Mouse (Mus musculus): ENCODE results near the gene Pitpnm2.
"Not testable (repeated sequence)": the region's sequence is repeated elsewhere in the genome, so short reads cannot be mapped to it uniquely, and the experiment has no call there.

Pitpnm2 gene

DNA sequence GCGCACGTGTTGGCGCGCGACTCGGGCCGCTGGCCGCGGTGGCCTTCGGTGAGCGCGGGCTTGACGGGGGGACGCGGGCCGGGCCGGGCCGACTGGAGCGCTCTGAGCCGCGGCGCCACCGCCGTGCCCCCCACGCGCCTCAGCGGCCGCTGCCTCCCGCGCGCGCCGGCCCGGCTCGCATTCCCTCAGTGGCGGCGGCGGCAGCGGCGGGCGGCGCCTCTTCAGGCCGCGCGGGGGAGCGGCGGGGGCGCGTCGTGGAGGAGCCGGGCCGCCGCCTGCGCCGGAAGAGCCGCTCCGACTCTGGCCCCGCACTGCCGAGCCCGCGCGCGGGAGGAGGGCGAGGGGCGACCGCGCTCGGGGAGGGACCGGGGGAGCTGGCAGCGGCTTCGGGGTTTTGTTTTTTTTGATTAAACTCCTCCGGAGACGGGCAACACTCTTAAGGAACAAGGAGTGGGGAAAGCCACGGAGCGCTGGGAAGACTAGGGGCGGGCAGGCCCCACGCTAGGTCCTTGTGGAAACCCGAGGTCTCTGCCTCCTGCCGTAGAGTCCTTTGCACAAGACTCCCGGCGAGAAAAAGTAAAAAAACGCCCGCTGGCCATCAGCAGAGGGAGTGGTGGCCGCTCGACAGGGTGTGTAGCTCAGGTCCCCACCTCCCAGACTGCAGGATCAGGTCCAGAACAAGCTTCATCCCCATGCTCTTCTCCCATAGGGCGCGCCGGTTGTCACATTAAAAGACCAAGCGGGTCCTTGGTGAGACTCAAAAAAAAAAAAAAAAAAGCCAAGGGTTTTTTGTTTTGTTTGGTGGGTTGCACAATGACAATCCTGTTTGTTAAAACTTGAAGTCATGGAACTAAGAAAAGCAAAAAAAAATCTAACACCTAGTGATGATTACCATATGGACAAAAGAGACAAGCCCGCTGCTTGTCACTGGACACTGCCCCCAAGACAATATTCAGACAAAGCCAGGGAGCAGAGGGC is at the start of gene Pitpnm2:
Gene Pitpnm2 (minus strand): TSS at position 147 of the 978 bp plus-strand sequence.
- DNase-seq (ENCODE audit: low spot score), result peak; percentile 46

- DNase-seq (ENCODE audit: low spot score), result not testable (repeated sequence)
Measured at GRCm38 (mm10) chr5:124299307-124299706, 49.7 kb upstream of the Pitpnm2 start.

- DNase-seq (ENCODE audit: low spot score), result no peak
Measured at GRCm38 (mm10) chr5:124296475-124296874, 46.9 kb upstream of the Pitpnm2 start.

DNA sequence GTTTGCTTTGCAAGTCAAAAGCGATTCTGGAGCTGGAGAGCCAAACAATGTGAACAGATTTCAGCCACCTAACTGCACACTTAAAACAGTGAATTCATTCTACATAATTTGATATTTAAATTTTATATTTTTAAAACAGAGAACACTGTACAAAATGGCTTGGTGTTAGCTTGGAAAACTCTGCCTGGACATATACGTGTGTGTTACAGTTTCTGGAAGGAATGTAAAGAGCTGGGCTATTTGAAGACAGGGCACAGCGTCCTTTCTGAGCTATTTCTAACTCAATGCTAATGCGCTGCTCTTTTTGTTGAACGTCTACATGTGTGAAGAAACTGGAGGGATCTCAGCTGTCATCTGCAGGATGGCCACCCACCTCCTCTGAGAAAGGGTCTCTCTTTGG is 44.4 kb upstream of the Pitpnm2 start:
- no peak for DNase-seq (ENCODE audit: low spot score)

- no peak for DNase-seq (ENCODE audit: low spot score)
Measured at GRCm38 (mm10) chr5:124290216-124290615, 40.7 kb upstream of the Pitpnm2 start.

DNA sequence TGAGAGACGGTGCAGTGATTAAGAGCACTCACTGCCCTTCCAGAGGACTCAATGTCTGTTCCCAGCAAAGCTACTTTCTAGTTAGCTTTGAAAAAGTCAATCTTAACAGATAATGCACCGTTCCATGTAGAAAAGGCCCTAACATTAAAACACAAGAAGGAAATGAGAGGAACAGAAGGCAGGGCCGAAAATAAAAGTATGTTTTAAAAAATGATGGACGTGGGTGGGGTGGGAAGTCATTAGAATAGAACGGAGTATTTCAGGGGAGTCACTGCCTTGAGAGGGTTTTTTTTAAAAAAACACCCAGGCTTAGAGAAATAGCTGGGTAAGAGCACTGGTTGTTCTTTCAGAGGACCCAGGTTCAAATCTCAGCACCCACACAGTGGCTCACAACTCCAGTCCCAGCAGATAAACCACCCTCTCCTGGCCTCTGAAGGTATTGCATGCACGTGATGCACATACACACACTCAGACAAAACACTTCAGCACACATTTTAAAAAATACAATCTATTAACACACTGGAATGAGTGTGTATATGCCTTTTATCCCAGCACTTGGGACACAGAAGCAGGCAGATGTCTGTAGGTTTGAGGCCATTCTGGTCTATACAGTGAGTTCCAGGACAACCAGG is 38.2 kb upstream of the Pitpnm2 start:
- DNase-seq (ENCODE audit: low spot score), result no peak

- no peak for DNase-seq (ENCODE audit: low spot score)
Measured at GRCm38 (mm10) chr5:124284330-124284729, 34.8 kb upstream of the Pitpnm2 start.

DNA sequence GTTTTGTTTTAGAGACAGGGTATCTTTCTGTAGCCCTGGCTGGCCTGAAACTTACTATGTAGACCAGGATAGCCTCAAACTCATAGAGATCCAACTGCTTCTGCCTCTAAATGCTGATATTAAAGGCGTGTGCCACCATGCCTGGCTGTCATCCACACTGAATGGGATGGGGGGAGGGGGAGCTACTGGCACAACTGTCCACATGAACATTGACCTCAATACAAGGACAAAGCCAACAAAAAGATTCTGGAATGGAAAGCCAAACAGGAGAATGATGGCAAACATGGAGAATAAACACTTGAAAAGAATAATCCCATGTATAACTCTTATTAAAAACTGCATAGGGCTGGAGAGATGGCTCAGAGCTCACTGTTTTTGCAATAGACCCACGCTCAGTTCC is 33.3 kb upstream of the Pitpnm2 start:
- DNase-seq (ENCODE audit: low spot score), result no peak

DNA sequence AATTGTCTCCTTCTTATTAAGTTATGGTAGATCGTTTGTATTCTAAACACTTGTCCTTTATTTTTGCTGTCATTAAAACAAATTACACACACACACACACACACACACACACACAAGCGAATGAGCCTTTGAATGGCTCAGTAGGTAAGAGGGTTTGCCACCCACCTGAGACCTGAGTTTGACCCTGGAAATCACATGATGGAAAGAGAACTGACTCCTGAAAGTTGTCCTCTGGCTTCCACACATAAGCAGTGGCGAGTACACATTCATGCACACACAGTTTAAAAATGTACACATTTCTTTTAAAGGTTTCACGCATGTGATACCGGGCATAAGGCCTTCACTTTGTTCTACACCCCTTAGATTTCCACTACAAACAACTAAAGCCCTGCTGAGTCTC is 20.7 kb upstream of the Pitpnm2 start:
- DNase-seq (ENCODE audit: low spot score), result no peak

- no peak for DNase-seq (ENCODE audit: low spot score)
Measured at GRCm38 (mm10) chr5:124269661-124270060, 20.1 kb upstream of the Pitpnm2 start.

DNA sequence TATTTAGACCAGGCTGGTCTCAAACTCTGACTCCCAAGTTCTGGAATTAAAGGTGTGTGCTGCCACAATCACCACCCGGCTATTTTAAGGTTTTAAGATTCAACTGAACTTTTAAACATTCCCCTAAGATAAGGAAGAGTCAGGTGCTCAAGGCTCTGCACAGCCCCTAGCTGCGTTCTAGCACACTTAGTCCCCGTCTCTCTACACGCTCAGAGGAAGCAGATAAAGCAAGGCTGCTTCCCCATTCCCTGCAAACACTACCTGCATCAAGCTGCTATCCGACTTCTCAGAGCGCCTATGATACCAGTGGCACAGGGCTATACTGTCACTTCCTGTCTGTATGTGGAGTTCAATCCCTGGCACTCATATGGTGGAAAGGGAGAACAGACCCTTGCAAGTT is 18.1 kb upstream of the Pitpnm2 start:
- no peak for DNase-seq (ENCODE audit: low spot score)

DNA sequence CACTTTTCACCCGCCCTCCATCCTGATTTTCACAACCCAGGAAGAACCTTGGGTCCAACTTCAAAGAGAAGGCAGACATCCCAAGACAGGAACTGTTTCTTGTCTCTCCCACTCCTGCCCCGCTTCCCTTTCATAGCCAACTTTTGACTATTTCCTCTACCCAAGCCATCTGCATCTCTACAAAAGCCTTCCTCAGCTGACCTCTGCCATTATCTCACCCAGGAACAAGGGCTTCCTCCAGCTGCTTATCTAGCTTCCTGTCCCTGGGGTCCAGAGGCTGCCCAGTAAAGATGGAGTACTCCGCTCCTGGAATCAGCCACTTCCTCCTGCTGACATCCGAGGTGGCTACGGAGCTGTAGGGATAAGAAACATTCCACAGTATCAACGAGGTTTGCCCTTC is 17.3 kb upstream of the Pitpnm2 start:
- DNase-seq (ENCODE audit: low spot score), result no peak

DNA sequence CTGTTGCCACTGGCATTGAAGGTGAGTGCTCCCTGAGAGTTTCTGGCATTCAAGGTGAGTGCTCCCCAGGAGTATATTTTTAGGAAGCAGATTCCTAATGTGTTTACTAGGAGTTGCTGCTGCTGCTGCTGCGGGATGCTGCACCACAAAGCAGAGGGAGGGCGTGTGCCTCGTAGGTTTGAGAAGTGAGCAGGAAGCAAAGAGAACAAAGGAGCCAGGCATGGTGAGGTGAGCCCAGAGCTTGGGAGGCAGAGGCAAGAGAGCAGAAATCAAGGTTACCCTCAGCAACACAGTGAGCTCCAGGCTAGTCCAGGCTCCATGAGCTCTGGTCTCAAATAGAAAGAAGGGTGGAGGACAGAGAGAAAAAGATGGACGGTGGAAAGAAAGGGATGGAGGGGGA is 13.7 kb upstream of the Pitpnm2 start:
- DNase-seq (ENCODE audit: low spot score), result no peak

DNA sequence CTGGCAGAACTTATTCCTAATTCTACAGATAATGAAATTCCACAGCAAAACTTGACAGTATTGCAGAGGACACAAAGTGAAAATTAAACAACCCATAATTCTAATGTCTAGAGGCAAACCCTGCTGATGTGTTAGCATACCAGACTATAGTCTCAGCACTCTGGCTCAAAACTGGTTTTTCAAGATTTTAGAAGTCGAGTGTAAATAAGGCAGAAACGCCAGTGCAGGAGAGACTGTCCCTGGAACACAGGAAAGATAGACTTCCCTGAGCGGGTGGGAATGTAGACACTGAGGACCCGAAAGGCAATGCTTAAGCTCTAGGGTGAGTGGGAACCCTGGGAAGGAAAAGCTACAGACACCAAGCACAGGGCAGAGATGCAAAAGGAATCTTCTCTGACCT is 12.5 kb upstream of the Pitpnm2 start:
- DNase-seq (ENCODE audit: low spot score), result no peak

- no peak for DNase-seq (ENCODE audit: low spot score)
Measured at GRCm38 (mm10) chr5:124259133-124259532, 9.6 kb upstream of the Pitpnm2 start.

DNA sequence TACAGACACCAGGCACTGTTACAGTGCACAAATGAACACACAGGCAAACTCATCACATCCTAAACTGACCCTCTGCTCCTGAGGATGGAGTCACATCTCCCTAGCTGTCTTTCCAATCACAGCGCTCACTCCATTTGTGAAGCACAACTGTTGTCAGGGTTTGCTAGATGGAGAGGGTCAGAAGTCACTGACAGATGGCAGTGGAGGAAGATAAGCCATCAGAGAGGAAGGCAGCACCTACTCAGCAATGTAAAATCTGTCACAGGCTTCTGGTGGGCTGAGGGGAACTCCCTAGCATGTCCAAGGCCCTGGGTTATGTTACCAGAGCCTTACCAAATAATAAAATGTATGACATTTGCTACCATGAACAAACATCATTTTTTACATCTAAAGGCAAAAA is 8.5 kb upstream of the Pitpnm2 start:
- no peak for DNase-seq (ENCODE audit: low spot score)

GRCm38 (mm10) chr5:124255141-124255540 is 5.6 kb upstream of the Pitpnm2 start:
- no peak for DNase-seq (ENCODE audit: low spot score)

DNA sequence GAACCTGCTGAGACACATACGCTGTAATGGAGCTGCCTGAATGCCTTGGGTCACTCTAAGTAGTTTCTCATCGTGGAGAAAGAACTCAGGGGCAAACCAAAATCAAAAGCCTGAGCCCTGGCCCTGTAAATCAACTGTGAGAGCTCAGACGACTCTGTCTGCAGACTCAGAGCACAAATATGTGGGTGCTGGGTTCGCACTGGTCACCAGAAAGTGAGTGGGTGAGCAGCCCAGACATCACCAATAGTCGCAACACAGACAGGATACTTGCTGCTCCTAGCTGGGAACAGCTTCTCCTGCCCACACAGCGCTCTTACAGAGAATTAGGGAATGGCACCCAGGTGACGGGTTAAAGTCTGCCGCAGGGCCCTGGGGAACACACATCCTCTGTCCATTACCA is 4.0 kb upstream of the Pitpnm2 start:
- no peak for DNase-seq (ENCODE audit: low spot score)

DNA sequence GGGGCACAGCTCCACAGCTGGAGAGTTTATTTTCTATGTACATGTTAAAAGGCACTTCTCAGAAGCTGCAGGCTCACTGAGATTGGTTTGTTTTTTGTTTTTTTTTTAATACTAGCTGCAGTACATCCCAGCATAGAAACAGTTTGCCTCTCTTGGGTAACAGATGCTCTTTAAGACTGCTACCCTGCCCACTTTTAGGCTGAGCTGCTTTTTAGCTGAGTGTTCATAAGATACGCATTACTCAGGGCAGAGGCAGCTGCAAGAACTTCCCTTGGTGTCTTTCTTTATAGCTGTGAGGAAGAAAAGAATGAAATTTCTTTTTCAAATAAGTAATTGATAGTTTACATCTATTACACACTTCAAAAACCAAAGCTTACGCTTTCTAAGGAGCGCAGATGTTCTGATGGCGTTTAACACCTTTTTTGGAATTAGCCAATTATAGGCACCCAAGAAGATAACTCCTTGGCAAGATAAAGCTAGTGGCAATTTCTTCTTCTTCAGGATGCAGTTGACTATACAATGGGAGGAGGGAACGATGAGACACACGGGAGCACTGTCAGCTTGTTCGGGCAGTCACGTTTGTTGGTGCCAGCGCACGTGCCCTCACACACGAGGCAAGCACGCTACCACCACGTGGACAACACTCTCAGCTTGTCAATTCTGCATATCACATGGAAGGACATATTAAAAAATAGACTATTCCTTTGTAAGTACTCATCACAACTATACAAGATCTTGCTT is 3.2 kb upstream of the Pitpnm2 start:
- DNase-seq (ENCODE audit: low spot score), result no peak

- no peak for DNase-seq (ENCODE audit: low spot score)
Measured at GRCm38 (mm10) chr5:124251070-124251469, 1.5 kb upstream of the Pitpnm2 start.

GRCm38 (mm10) chr5:124248845-124249613 is 531 bp downstream of the Pitpnm2 start:
- peak; percentile 48 for DNase-seq (ENCODE audit: low spot score)
